Mouse (Mus musculus): ENCODE measurements around the gene Ppp1r21. TPM values are rescaled to one million over a fixed set of nuclear protein-coding genes. Genes with fewer than 3 reads are reported as not detected.

The Ppp1r21 gene
- total RNA-seq, 2 experiments from 2014 or later: 80.3 to 81.6 TPM

DNA sequence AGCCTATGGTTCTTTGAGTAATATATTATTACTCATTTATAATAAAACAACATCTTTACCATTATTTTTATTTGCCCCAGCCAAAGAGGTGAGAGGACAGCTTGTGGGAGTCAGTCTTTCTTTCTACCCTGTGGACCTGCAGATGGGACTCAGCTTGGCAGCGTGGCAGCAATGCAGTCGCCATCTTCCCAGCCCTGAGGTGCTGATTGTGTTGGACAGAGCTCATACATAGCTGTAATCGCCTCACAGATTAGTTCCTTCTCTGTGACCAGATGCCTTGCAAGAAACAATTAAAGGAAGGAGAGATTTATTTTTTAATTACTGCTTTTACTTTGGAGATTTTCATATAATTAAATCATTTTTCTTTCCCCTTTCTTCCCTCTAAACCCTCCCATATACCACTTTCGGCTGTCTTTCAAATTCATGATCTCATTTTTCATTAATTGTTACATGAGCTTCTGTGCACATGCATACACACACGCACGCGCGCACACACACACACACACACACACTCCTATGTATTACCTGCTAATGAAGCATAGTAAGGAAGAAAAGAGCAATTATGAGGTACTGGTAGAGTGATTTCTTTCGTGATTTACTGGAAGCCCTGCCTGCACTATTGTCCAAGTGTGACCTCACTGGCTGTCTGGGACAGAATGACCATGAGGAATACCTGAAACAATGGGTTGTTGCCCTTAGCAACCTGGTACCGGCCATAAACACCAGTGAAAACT, 40.1 kb downstream of the Ppp1r21 start:
- DNase-seq (ENCODE audit: low spot score in 2 of 2): no peak

GRCm38 (mm10) chr17:88570784-88571183, 40.9 kb downstream of the Ppp1r21 start:
- DNase-seq (ENCODE audit: low spot score in 2 of 2): no peak

GRCm38 (mm10) chr17:88574811-88575210, 44.9 kb downstream of the Ppp1r21 start:
- DNase-seq (ENCODE audit: low spot score in 2 of 2): no peak

- DNase-seq (ENCODE audit: low spot score in 2 of 2): no peak
Observed at GRCm38 (mm10) chr17:88578522-88579242, 48.8 kb downstream of the Ppp1r21 start.

DNA sequence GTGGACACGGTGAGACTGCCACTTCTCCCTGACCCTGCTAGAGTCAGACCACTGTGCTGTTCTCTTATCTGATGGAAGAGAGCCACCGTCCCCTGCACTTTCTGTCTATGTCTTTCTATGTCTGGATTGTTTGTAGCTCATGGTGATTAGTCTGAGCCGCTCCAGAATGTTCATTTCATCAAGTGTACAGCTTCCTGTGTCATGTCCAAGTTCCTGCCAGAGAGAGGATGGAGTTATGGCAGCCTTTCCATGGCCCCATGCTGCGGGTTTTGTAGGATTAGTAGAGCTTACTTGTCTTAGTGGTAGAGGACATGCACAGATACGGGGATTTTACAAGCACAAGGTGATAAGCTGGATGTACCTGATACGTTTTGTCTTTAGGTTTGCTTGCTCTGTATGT, 50.6 kb downstream of the Ppp1r21 start:
- DNase-seq (ENCODE audit: low spot score in 2 of 2): no peak

DNA sequence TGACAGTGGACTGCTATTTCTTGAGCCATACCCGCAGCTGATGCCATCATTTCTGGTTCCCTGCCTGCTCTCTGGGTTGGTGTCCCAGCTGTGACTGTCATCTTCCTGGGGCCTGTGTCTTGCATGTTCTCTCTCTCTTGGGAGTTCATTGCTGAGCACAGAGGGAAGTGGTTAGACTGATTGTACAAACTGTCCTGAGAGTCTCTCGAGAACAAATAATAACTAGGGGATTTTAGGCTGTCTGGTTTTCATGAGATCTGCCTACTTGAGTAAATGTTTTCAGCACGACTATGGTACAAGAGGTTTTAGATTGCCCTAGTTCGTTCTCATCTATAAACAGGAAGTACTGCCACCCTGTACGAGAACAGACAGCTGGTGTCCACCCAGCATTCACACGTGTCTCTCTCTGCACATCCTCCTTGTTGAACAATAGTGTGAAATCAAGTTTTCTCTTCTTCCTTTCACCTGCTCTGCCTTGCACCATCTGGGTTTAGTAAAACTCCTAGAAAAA, 51.6 kb downstream of the Ppp1r21 start:
- no peak for DNase-seq (ENCODE audit: low spot score in 2 of 2)

- DNase-seq (ENCODE audit: low spot score in 2 of 2): no peak
Observed at GRCm38 (mm10) chr17:88582999-88583398, 53.1 kb downstream of the Ppp1r21 start.

GRCm38 (mm10) chr17:88583411-88583810, 53.5 kb downstream of the Ppp1r21 start:
- DNase-seq (ENCODE audit: low spot score in 2 of 2): no peak

DNA sequence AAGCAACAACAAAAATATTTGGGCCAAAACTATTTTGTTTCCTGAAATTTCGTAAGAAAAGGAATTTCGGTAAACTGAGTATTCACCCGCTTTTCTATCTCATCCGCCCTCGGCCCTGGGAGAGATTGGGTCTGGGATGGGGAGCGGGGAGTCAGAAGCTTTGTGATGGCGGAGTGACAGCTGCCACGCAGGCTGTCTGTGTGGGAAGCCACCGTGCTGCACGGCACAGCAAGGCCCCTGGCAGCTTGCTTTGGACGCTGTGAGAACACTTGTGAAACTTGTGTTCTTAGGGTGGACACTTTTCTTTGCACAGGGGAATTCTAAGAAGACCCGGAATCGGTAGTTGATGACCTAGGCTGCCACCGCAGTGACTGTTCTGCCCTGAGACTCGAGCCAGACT, 57.5 kb downstream of the Ppp1r21 start:
- DNase-seq (ENCODE audit: low spot score in 2 of 2): peak; percentile 53 to 81

GRCm38 (mm10) chr17:88588228-88588627, 58.3 kb downstream of the Ppp1r21 start:
- DNase-seq (ENCODE audit: low spot score in 2 of 2): no peak

DNA sequence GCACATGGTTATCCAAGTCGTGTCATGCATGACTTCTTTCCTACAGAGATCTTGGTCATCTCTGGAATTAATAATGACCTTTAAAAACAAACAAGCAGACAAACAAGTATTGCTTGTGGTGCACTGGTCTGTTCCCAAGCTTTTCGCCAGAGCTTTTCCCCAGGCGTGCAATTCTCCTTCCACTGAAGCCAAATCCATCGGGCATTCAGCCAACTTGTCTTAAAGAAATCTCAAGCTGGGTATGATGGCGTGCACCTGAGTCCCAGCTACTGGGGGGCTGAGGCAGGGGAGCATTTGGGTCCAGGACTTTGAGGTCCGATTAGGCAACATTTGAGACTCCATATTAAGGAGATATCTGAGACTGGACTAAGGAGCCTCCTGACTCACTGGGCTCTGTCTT, 60.3 kb downstream of the Ppp1r21 start:
- DNase-seq (ENCODE audit: low spot score in 2 of 2): no peak

- DNase-seq (ENCODE audit: low spot score in 2 of 2): no peak
Observed at GRCm38 (mm10) chr17:88595071-88595470, 65.2 kb downstream of the Ppp1r21 start.

- no peak for DNase-seq (ENCODE audit: low spot score in 2 of 2)
Observed at GRCm38 (mm10) chr17:88596068-88596467, 66.2 kb downstream of the Ppp1r21 start.

- DNase-seq (ENCODE audit: low spot score in 2 of 2): peak in 1 of 2 experiments; percentile 80
Observed at GRCm38 (mm10) chr17:88596544-88597221, 66.8 kb downstream of the Ppp1r21 start.

GRCm38 (mm10) chr17:88597222-88598055, 67.5 kb downstream of the Ppp1r21 start, which contains the start of gene Ston1:
TSS of gene Ston1 (plus strand) at chr17:88597684.
- DNase-seq (ENCODE audit: low spot score in 2 of 2): peak in 1 of 2 experiments; percentile 64

- no peak for DNase-seq (ENCODE audit: low spot score in 2 of 2)
Observed at GRCm38 (mm10) chr17:88598056-88598420, 68.1 kb downstream of the Ppp1r21 start.

- DNase-seq (ENCODE audit: low spot score in 2 of 2): no peak
Observed at GRCm38 (mm10) chr17:88598570-88599368, 68.9 kb downstream of the Ppp1r21 start.

GRCm38 (mm10) chr17:88600492-88601026, 70.6 kb downstream of the Ppp1r21 start:
- DNase-seq (ENCODE audit: low spot score in 2 of 2): no peak

GRCm38 (mm10) chr17:88603943-88604342, 74.0 kb downstream of the Ppp1r21 start:
- no peak for DNase-seq (ENCODE audit: low spot score in 2 of 2)

DNA sequence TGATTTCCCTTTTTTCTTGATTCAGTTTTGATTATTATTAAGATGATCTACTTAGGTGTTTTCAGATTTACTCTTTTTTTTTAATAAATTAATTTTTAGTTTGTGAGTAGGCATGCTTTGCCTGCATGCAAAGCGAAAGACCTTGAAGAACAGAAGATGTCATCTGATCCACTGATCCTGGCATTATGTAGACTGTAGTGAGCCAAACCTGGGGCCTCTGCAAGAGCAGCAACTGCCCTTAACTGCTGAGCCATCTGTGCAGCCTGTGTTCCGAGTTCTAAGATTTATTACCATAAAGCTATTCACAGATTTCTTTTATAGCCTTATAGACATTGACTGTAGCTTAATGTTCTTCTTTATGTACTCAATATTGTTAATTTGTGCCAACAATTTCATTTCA, 76.1 kb downstream of the Ppp1r21 start:
- DNase-seq (ENCODE audit: low spot score in 2 of 2): no peak
